Mouse (Mus musculus) hindbrain, embryonic 16.5 days (tissue): ENCODE results near the gene Txndc15. TPM values are rescaled to one million over a fixed set of nuclear protein-coding genes. Genes with fewer than 3 reads are reported as not detected.

ENCODE experiments used
- ATAC-seq: fragments of 200-750 bp; cut with Nextera tagmentation; 2 replicates; pipeline ENCODE4 v1.8.0; 2017; ENCODE audit warnings: moderate TSS enrichment, moderate library complexity
- H3K27ac ChIP-seq: fragments of 300-500 bp; sonication (generic); 2 replicates; pipeline ENCODE4 v1.5.1; 2014; ENCODE audit warnings: low read depth, mild to moderate bottlenecking, control low read depth, low read length, moderate library complexity
- H3K27me3 ChIP-seq: fragments of 300-500 bp; sonication (generic); replicated peaks from 2 replicates; pipeline ENCODE4 v1.6.1; 2014; ENCODE audit warnings: low read length; ENCODE audit not compliant: control insufficient read depth, insufficient read depth
- H3K36me3 ChIP-seq: fragments of 300-500 bp; sonication (generic); 2 replicates; pipeline ENCODE4 v1.6.1; 2014; ENCODE audit warnings: mild to moderate bottlenecking, low read length, moderate library complexity, mixed read lengths; ENCODE audit not compliant: control insufficient read depth, insufficient read depth
- H3K4me1 ChIP-seq: fragments of 300-500 bp; sonication (generic); 2 replicates; pipeline ENCODE4 v1.6.1; 2014; ENCODE audit warnings: low read depth, low read length; ENCODE audit not compliant: control insufficient read depth, insufficient read depth
- H3K4me2 ChIP-seq: fragments of 300-500 bp; sonication (generic); 2 replicates; pipeline ENCODE4 v1.6.1; 2014; ENCODE audit warnings: mild to moderate bottlenecking, low read length, control low read depth, moderate library complexity
- H3K4me3 ChIP-seq: fragments of 300-500 bp; sonication (generic); 2 replicates; pipeline ENCODE4 v1.5.1; 2014; ENCODE audit warnings: mild to moderate bottlenecking, low read length, control low read depth, moderate library complexity
- H3K9ac ChIP-seq: fragments of 300-500 bp; sonication (generic); 2 replicates; pipeline ENCODE4 v1.6.1; 2014; ENCODE audit warnings: low read depth, mild to moderate bottlenecking, control low read depth, low read length, moderate library complexity
- H3K9me3 ChIP-seq: fragments of 300-500 bp; sonication (generic); 2 replicates; pipeline ENCODE4 v1.6.1; 2014; ENCODE audit warnings: mild to moderate bottlenecking, low read length, moderate library complexity; ENCODE audit not compliant: control insufficient read depth
- WGBS: fragments of 180-500 bp; shearing (Covaris S2); extraction: QIAGEN DNeasy Blood & Tissue Kit; methylation state at CpG from one replicate; pipeline ENCODE4 v1.1.7; 2014; 5-methylcytosine and 5-hydroxymethylcytosine counted together
- polyA plus RNA-seq: library from polyadenylated mRNA; unstranded; fragments of >200 nt; fragmentation: Nextera tagmentation; extraction: Ambion mirVana; gene quantifications from 2 replicates; pipeline ENCODE4 v1.2.1, GENCODE M21; 2015

The Txndc15 gene
- polyA plus RNA-seq, 1 experiment from 2014 or later, result 149 TPM

- H3K9ac ChIP-seq, result no peak overlapping the region
- no peak overlapping the region for H3K27ac ChIP-seq
- peaks cover 10% of the 10 kb centered on the region for H3K36me3 ChIP-seq
- ATAC-seq, result no peak
- no peak overlapping the region for H3K4me3 ChIP-seq
- H3K9me3 ChIP-seq, result no peaks in the 10 kb centered on the region
- H3K27me3 ChIP-seq, result no peaks in the 10 kb centered on the region
- 87% methylated on average over 2 of the region's 2 CpGs for WGBS
- peaks cover 6% of the 10 kb centered on the region; the same call in 1 of the 2 replicates for H3K4me1 ChIP-seq
- H3K4me2 ChIP-seq, result no peak overlapping the region
Observed at GRCm38 (mm10) chr13:55721995-55722394, 7.5 kb downstream of the Txndc15 start.

- Histone ChIP-seq H3K4me2 (peak overlapping the region; percentile 63), H3K9me3 (no peaks in the 10 kb centered on the region), H3K4me3 (peak overlapping the region; percentile 63), H3K27ac (peak overlapping the region; percentile 97), H3K27me3 (no peaks in the 10 kb centered on the region), H3K36me3 (peaks cover 10% of the 10 kb centered on the region), H3K9ac (peak overlapping the region; percentile 85), H3K4me1 (peaks cover under 1% of the 10 kb centered on the region; the same call in 1 of the 2 replicates)
- ATAC-seq, result no peak
- 4% methylated on average over 4 of the region's 4 CpGs for WGBS
Observed at GRCm38 (mm10) chr13:55726598-55727119, 12.2 kb downstream of the Txndc15 start.

- peaks cover 10% of the 10 kb centered on the region for H3K36me3 ChIP-seq
- H3K4me1 ChIP-seq, result no peaks in the 10 kb centered on the region
- peak within 1 kb of the TSS; percentile 85 for H3K9ac ChIP-seq
- peak; percentile 92 for ATAC-seq
- no peaks in the 10 kb centered on the region for H3K27me3 ChIP-seq
- H3K4me3 ChIP-seq, result peak within 1 kb of the TSS; percentile 63
- peak within 1 kb of the TSS; percentile 63 for H3K4me2 ChIP-seq
- H3K9me3 ChIP-seq, result no peaks in the 10 kb centered on the region
- WGBS, result under 1% methylated on average over 58 of the region's 73 CpGs
- H3K27ac ChIP-seq, result peak within 1 kb of the TSS; percentile 97
Observed at GRCm38 (mm10) chr13:55727120-55727838, 12.8 kb downstream of the Txndc15 start, which contains the start of gene Pcbd2. Gene Pcbd2 (plus strand): TSS chr13:55727368.

- no peaks in the 10 kb centered on the region for H3K4me1 ChIP-seq
- no peaks in the 10 kb centered on the region for H3K27me3 ChIP-seq
- H3K9ac ChIP-seq, result peak overlapping the region; percentile 85
- ATAC-seq, result peak; percentile 63
- no peaks in the 10 kb centered on the region for H3K9me3 ChIP-seq
- H3K36me3 ChIP-seq, result peaks cover 10% of the 10 kb centered on the region
- peak overlapping the region; percentile 63 for H3K4me2 ChIP-seq
- peak overlapping the region; percentile 97 for H3K27ac ChIP-seq
- 2% methylated on average over 19 of the region's 19 CpGs for WGBS
- peak overlapping the region; percentile 63 for H3K4me3 ChIP-seq
Observed at GRCm38 (mm10) chr13:55727839-55728238, 13.4 kb downstream of the Txndc15 start.

- H3K9ac ChIP-seq, result no peak overlapping the region
- no peaks in the 10 kb centered on the region for H3K27me3 ChIP-seq
- WGBS, result 92% methylated on average over 7 of the region's 7 CpGs
- no peak overlapping the region for H3K27ac ChIP-seq
- H3K9me3 ChIP-seq, result no peaks in the 10 kb centered on the region
- no peak overlapping the region for H3K4me3 ChIP-seq
- no peaks in the 10 kb centered on the region for H3K4me1 ChIP-seq
- no peak for ATAC-seq
- no peak overlapping the region for H3K4me2 ChIP-seq
- H3K36me3 ChIP-seq, result peaks cover 4% of the 10 kb centered on the region; the same call in 1 of the 2 replicates
Observed at GRCm38 (mm10) chr13:55730716-55731115, 16.3 kb downstream of the Txndc15 start.

- 83% methylated on average over 2 of the region's 2 CpGs for WGBS
- H3K36me3 ChIP-seq, result no peaks in the 10 kb centered on the region
- H3K4me3 ChIP-seq, result no peak overlapping the region
- H3K4me2 ChIP-seq, result no peak overlapping the region
- no peak overlapping the region for H3K27ac ChIP-seq
- no peak overlapping the region for H3K9ac ChIP-seq
- H3K27me3 ChIP-seq, result no peaks in the 10 kb centered on the region
- H3K4me1 ChIP-seq, result no peaks in the 10 kb centered on the region
- no peak for ATAC-seq
- H3K9me3 ChIP-seq, result no peaks in the 10 kb centered on the region
Observed at GRCm38 (mm10) chr13:55732121-55732520, 17.7 kb downstream of the Txndc15 start.

- H3K27me3 ChIP-seq, result no peaks in the 10 kb centered on the region
- no peak overlapping the region for H3K4me2 ChIP-seq
- no peak for ATAC-seq
- H3K4me1 ChIP-seq, result no peaks in the 10 kb centered on the region
- H3K4me3 ChIP-seq, result no peak overlapping the region
- H3K9ac ChIP-seq, result no peak overlapping the region
- H3K36me3 ChIP-seq, result no peaks in the 10 kb centered on the region
- no peak overlapping the region for H3K27ac ChIP-seq
- WGBS, result 86% methylated on average over 22 of the region's 22 CpGs
- no peaks in the 10 kb centered on the region for H3K9me3 ChIP-seq
Observed at GRCm38 (mm10) chr13:55733628-55734502, 19.4 kb downstream of the Txndc15 start.

GRCm38 (mm10) chr13:55737885-55738284 is 23.4 kb downstream of the Txndc15 start:
- Histone ChIP-seq H3K9ac (no peak overlapping the region), H3K27ac (no peak overlapping the region), H3K4me1 (no peaks in the 10 kb centered on the region), H3K36me3 (no peaks in the 10 kb centered on the region), H3K4me3 (no peak overlapping the region), H3K9me3 (no peaks in the 10 kb centered on the region), H3K4me2 (no peak overlapping the region), H3K27me3 (no peaks in the 10 kb centered on the region)
- 92% methylated on average over 8 of the region's 8 CpGs for WGBS
- no peak for ATAC-seq

GRCm38 (mm10) chr13:55742306-55742705 is 27.9 kb downstream of the Txndc15 start:
- Histone ChIP-seq H3K9me3 (no peaks in the 10 kb centered on the region), H3K27me3 (no peaks in the 10 kb centered on the region), H3K36me3 (no peaks in the 10 kb centered on the region), H3K27ac (no peak overlapping the region), H3K4me1 (no peaks in the 10 kb centered on the region), H3K4me3 (no peak overlapping the region), H3K9ac (no peak overlapping the region), H3K4me2 (no peak overlapping the region)
- no peak for ATAC-seq
- 64% methylated on average over 8 of the region's 8 CpGs for WGBS
